Mouse (Mus musculus) midbrain, embryonic 12.5 days (tissue): Measurements from ENCODE around the gene Gm17689. TPM values are rescaled to one million over a fixed set of nuclear protein-coding genes. Genes with fewer than 3 reads are reported as not detected.

Source experiments
- ATAC-seq: fragments of 200-750 bp; cut with Nextera tagmentation; 2 replicates; pipeline ENCODE4 v1.8.0; 2017; ENCODE audit warnings: low read depth, moderate TSS enrichment, moderate library complexity; ENCODE audit not compliant: low FRiP score
- H3K27ac ChIP-seq: fragments of 300-500 bp; sonication (generic); replicated peaks from 2 replicates; pipeline ENCODE4 v1.5.1; 2016; ENCODE audit warnings: mild to moderate bottlenecking
- H3K27me3 ChIP-seq: fragments of 300-500 bp; sonication (generic); 2 replicates; pipeline ENCODE4 v1.6.1; 2016; ENCODE audit warnings: mild to moderate bottlenecking
- H3K36me3 ChIP-seq: fragments of 300-500 bp; sonication (generic); 2 replicates; pipeline ENCODE4 v1.6.1; 2016
- H3K4me1 ChIP-seq: fragments of 300-500 bp; sonication (generic); 2 replicates; pipeline ENCODE4 v1.6.1; 2016
- H3K4me2 ChIP-seq: fragments of 300-500 bp; sonication (generic); replicated peaks from 2 replicates; pipeline ENCODE4 v1.6.1; 2016; ENCODE audit warnings: mild to moderate bottlenecking, moderate library complexity
- H3K4me3 ChIP-seq: fragments of 300-500 bp; sonication (generic); 2 replicates; pipeline ENCODE4 v1.5.1; 2016; ENCODE audit warnings: mild to moderate bottlenecking
- H3K9ac ChIP-seq: fragments of 300-500 bp; sonication (generic); replicated peaks from 2 replicates; pipeline ENCODE4 v1.6.1; 2016; ENCODE audit warnings: mild to moderate bottlenecking, moderate library complexity
- H3K9me3 ChIP-seq: fragments of 300-500 bp; sonication (generic); 2 replicates; pipeline ENCODE4 v1.6.1; 2016; ENCODE audit warnings: mild to moderate bottlenecking
- WGBS: fragments of 180-500 bp; shearing (Covaris S2); methylation state at CpG from one replicate; pipeline ENCODE4 v1.1.7; 2016; 5-methylcytosine and 5-hydroxymethylcytosine counted together
- polyA plus RNA-seq: library from polyadenylated mRNA; unstranded; fragments of >200 nt; fragmentation: Nextera tagmentation; extraction: Ambion mirVana; gene quantifications from 2 replicates; pipeline ENCODE4 v1.2.1, GENCODE M21; 2016

The Gm17689 gene
- polyA plus RNA-seq = not detected in 2 replicates

GRCm38 (mm10) chr9:36582535-36582934, at the start of gene Gm17689:
Gm17689 (minus strand) TSS chr9:36582635.
- WGBS = 69% methylated on average over 1 of the region's 1 CpGs
- Histone ChIP-seq H3K27ac (no peak within 1 kb of the TSS), H3K9me3 (peaks cover 9% of the 10 kb centered on the region)

GRCm38 (mm10) chr9:36541863-36542262, 40.6 kb downstream of the Gm17689 start, which contains the start of gene Gm5615:
Gm5615 (minus strand) TSS chr9:36541963.
- ATAC-seq = no peak
- no peaks in the 10 kb centered on the region for H3K36me3 ChIP-seq
- H3K4me1 ChIP-seq = no peaks in the 10 kb centered on the region
- H3K27ac ChIP-seq = no peak within 1 kb of the TSS
- peaks cover 9% of the 10 kb centered on the region for H3K9me3 ChIP-seq
- H3K4me3 ChIP-seq = no peak within 1 kb of the TSS
- no peak within 1 kb of the TSS for H3K9ac ChIP-seq
- H3K4me2 ChIP-seq = no peak within 1 kb of the TSS
- H3K27me3 ChIP-seq = no peaks in the 10 kb centered on the region
- 93% methylated on average over 2 of the region's 2 CpGs for WGBS

More at GRCm38 (mm10) chr9:36582535-36582934, at the start of gene Gm17689:
- no peaks in the 10 kb centered on the region for H3K4me1 ChIP-seq
- no peak within 1 kb of the TSS for H3K9ac ChIP-seq
- no peak within 1 kb of the TSS for H3K4me3 ChIP-seq
- H3K36me3 ChIP-seq = no peaks in the 10 kb centered on the region
- H3K4me2 ChIP-seq = no peak within 1 kb of the TSS
- H3K27me3 ChIP-seq = no peaks in the 10 kb centered on the region
- ATAC-seq = no peak

Other genes starting within 250 kb of the Gm17689 start
- not detected in 2 replicates for gene Gm7257, start 150.8 kb downstream of the Gm17689 start, polyA plus RNA-seq
- not detected in 2 replicates for gene Gm9513, start 107.0 kb downstream of the Gm17689 start, polyA plus RNA-seq
- gene Gm5615, start 40.7 kb downstream of the Gm17689 start, polyA plus RNA-seq = not detected in 2 replicates
- not detected in 2 replicates for gene A630095E13Rik, start 60.7 kb upstream of the Gm17689 start, polyA plus RNA-seq
- not detected in 2 replicates for gene Acrv1, start 110.6 kb upstream of the Gm17689 start, polyA plus RNA-seq
- gene Chek1, start 144.4 kb upstream of the Gm17689 start, polyA plus RNA-seq = 38.3 and 39.5 TPM in 2 replicates
- gene Stt3a, start 185.0 kb upstream of the Gm17689 start, polyA plus RNA-seq = 132 and 165 TPM in 2 replicates
- 107 and 109 TPM in 2 replicates for gene Ei24, start 214.8 kb upstream of the Gm17689 start, polyA plus RNA-seq
- 452 and 456 TPM in 2 replicates for gene Fez1, start 239.2 kb upstream of the Gm17689 start, polyA plus RNA-seq